Mouse (Mus musculus): ENCODE measurements around the gene Olfr412. TPM values are rescaled to one million over a fixed set of nuclear protein-coding genes. Genes with fewer than 3 reads are reported as not detected.

The Olfr412 gene
- polyA plus RNA-seq, 1 experiment from 2014 or later, result not detected

GRCm38 (mm10) chr11:74415736-74416135, 53.9 kb downstream of the Olfr412 start:
- H3K9me3 ChIP-seq, result no peaks in the 10 kb centered on the region

More at GRCm38 (mm10) chr11:74415736-74416135, 53.9 kb downstream of the Olfr412 start:
- Histone ChIP-seq H3K27me3 (no peaks in the 10 kb centered on the region), H3K4me2 (replicated peaks) (no peak overlapping the region), H3K27ac (no peak overlapping the region), H3K4me3 (replicated peaks) (no peak overlapping the region), H3K36me3 (no peaks in the 10 kb centered on the region), H3K4me1 (replicated peaks) (0 out of 2 replicates have a peak, but pooled peaks cover 2% of the 10 kb centered on the region), H3K9ac (replicated peaks) (no peak overlapping the region)
- 79% methylated on average over 12 of the region's 12 CpGs for WGBS
- no peak for ATAC-seq

Other genes starting within 250 kb of the Olfr412 start
- gene Olfr401, start 248.4 kb upstream of the Olfr412 start, polyA plus RNA-seq (2015; fragmentation: Nextera tagmentation; extraction: Ambion mirVana), result not detected in 2 replicates
- gene Olfr402, start 208.5 kb upstream of the Olfr412 start, polyA plus RNA-seq (2015; fragmentation: Nextera tagmentation; extraction: Ambion mirVana), result not detected in 2 replicates
- gene Olfr403, start 175.8 kb upstream of the Olfr412 start, polyA plus RNA-seq (2015; fragmentation: Nextera tagmentation; extraction: Ambion mirVana), result not detected in 2 replicates
- not detected in 2 replicates for gene Olfr43, start 150.7 kb upstream of the Olfr412 start, polyA plus RNA-seq (2015; fragmentation: Nextera tagmentation; extraction: Ambion mirVana)
- not detected in 2 replicates for gene Olfr406, start 102.3 kb upstream of the Olfr412 start, polyA plus RNA-seq (2015; fragmentation: Nextera tagmentation; extraction: Ambion mirVana)
- not detected in 2 replicates for gene Olfr59, start 78.3 kb upstream of the Olfr412 start, polyA plus RNA-seq (2015; fragmentation: Nextera tagmentation; extraction: Ambion mirVana)
- not detected in 2 replicates for gene Olfr410, start 24.0 kb upstream of the Olfr412 start, polyA plus RNA-seq (2015; fragmentation: Nextera tagmentation; extraction: Ambion mirVana)
- not detected in 2 replicates for gene Olfr411, start 9.4 kb upstream of the Olfr412 start, polyA plus RNA-seq (2015; fragmentation: Nextera tagmentation; extraction: Ambion mirVana)
- gene Rap1gap2, start 248.8 kb downstream of the Olfr412 start, polyA plus RNA-seq (2015; fragmentation: Nextera tagmentation; extraction: Ambion mirVana), result 7.3 and 10.4 TPM in 2 replicates